Mouse (Mus musculus) heart, postnatal 0 days (tissue): ENCODE data around the gene Ulk3.

Experiments used
- CTCF ChIP-seq: IDR thresholded peaks from 2 replicates; pipeline ENCODE4 v1.5.1; 2016; ENCODE audit warnings: antibody characterized with exemption, control low read depth, low read depth
- EP300 ChIP-seq: IDR thresholded peaks from 2 replicates; pipeline ENCODE4 v1.6.1; 2016; ENCODE audit warnings: antibody characterized with exemption, low read depth

DNA sequence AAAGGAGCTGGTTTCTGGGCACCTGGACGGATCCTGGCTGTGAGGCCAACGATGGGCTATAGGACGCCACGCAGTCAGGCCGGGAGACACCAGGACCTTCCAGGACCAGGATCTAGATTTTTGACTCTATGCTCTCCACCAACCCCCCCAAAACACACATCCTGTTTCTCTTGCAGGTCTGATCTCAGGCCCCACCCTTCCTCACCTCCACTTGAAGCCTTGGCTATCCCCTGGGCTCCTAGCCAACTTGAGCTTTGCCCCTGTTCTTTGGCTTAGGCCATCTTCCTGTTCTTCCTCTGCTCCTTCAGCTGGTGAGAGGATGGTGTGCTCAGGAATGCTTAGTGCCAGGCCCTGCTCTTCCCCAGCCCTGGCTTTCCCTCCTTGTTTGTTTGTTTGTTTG, 31.4 kb downstream of the Ulk3 start, which contains the start of gene Lman1l:
- no peak for TF ChIP-seq CTCF
- TF ChIP-seq EP300 = no peak
